Mouse (Mus musculus): Measurements from ENCODE around the gene Nrgn. TPM values are rescaled to one million over a fixed set of nuclear protein-coding genes. Genes with fewer than 3 reads are reported as not detected.

The Nrgn gene
- polyA plus RNA-seq, 1 experiment from 2014 or later = 9.0 TPM

- H3K4me3 ChIP-seq (ENCODE audit: low read length) = no peak overlapping the region
- ATAC-seq (ENCODE audit: low read depth) = peak; percentile 72
- no peak overlapping the region for H3K4me2 ChIP-seq (ENCODE audit: low read depth, low read length)
- H3K9ac ChIP-seq (ENCODE audit: low read length) = no peak overlapping the region
- no peaks in the 10 kb centered on the region for H3K36me3 ChIP-seq (ENCODE audit: control insufficient read depth, insufficient read depth, low read length)
- H3K27ac ChIP-seq (ENCODE audit: low read length) = peak overlapping the region; percentile 64
- peaks cover 11% of the 10 kb centered on the region for H3K4me1 ChIP-seq (replicated peaks; ENCODE audit: control insufficient read depth, insufficient read depth, low read length)
- no peaks in the 10 kb centered on the region for H3K9me3 ChIP-seq (ENCODE audit: control insufficient read depth, low read length)
- H3K27me3 ChIP-seq (ENCODE audit: control insufficient read depth, insufficient read depth, low read depth, low read length) = no peaks in the 10 kb centered on the region
Observed at GRCm38 (mm10) chr9:37496325-37496724, 56.4 kb downstream of the Nrgn start.

- Histone ChIP-seq H3K36me3 (ENCODE audit: control insufficient read depth, insufficient read depth, low read length) (no peaks in the 10 kb centered on the region), H3K4me1 (replicated peaks; ENCODE audit: control insufficient read depth, insufficient read depth, low read length) (peaks cover 14% of the 10 kb centered on the region), H3K9ac (ENCODE audit: low read length) (no peak overlapping the region), H3K27me3 (ENCODE audit: control insufficient read depth, insufficient read depth, low read depth, low read length) (no peaks in the 10 kb centered on the region), H3K27ac (ENCODE audit: low read length) (0 out of 2 replicates have a peak overlapping the region, but pooled peaks have one; percentile 43), H3K4me2 (ENCODE audit: low read depth, low read length) (no peak overlapping the region), H3K9me3 (ENCODE audit: control insufficient read depth, low read length) (no peaks in the 10 kb centered on the region), H3K4me3 (ENCODE audit: low read length) (no peak overlapping the region)
- 29% methylated on average over 3 of the region's 3 CpGs for WGBS
- ATAC-seq (ENCODE audit: low read depth) = peak; percentile 93
Observed at GRCm38 (mm10) chr9:37495761-37496160, 56.9 kb downstream of the Nrgn start.

Other genes with a start within 250 kb of the Nrgn start
- 7.6 TPM in 2 replicates for gene Ccdc15, start 204.5 kb downstream of the Nrgn start, polyA plus RNA-seq (2015; fragmentation: Nextera tagmentation; extraction: Ambion mirVana)
- 0.35 and 0.40 TPM in 2 replicates for gene Hepacam, start 185.6 kb downstream of the Nrgn start, polyA plus RNA-seq (2015; fragmentation: Nextera tagmentation; extraction: Ambion mirVana)
- 24.7 and 29.8 TPM in 2 replicates for gene Robo4, start 151.0 kb downstream of the Nrgn start, polyA plus RNA-seq (2015; fragmentation: Nextera tagmentation; extraction: Ambion mirVana)
- 0.15 and 0.19 TPM in 2 replicates for gene Robo3, start 119.7 kb downstream of the Nrgn start, polyA plus RNA-seq (2015; fragmentation: Nextera tagmentation; extraction: Ambion mirVana)
- gene Msantd2, start 63.6 kb downstream of the Nrgn start, polyA plus RNA-seq (2015; fragmentation: Nextera tagmentation; extraction: Ambion mirVana) = 22.0 and 25.0 TPM in 2 replicates
- gene Esam, start 24.8 kb downstream of the Nrgn start, polyA plus RNA-seq (2015; fragmentation: Nextera tagmentation; extraction: Ambion mirVana) = 184 and 194 TPM in 2 replicates
- gene Vsig2, start 13.6 kb downstream of the Nrgn start, polyA plus RNA-seq (2015; fragmentation: Nextera tagmentation; extraction: Ambion mirVana) = 40.2 and 46.8 TPM in 2 replicates
- 14.9 and 15.3 TPM in 2 replicates for gene Siae, start 2.8 kb upstream of the Nrgn start, polyA plus RNA-seq (2015; fragmentation: Nextera tagmentation; extraction: Ambion mirVana)
- gene Spa17, start 60.8 kb upstream of the Nrgn start, polyA plus RNA-seq (2015; fragmentation: Nextera tagmentation; extraction: Ambion mirVana) = 11.8 and 13.8 TPM in 2 replicates
- gene Tbrg1, start 104.4 kb upstream of the Nrgn start, polyA plus RNA-seq (2015; fragmentation: Nextera tagmentation; extraction: Ambion mirVana) = 134 and 139 TPM in 2 replicates
- 1.0 TPM in 1 of 2 replicates, not detected in the other for gene Panx3, start 116.3 kb upstream of the Nrgn start, polyA plus RNA-seq (2015; fragmentation: Nextera tagmentation; extraction: Ambion mirVana)
- gene Olfr160, start 163.3 kb upstream of the Nrgn start, polyA plus RNA-seq (2015; fragmentation: Nextera tagmentation; extraction: Ambion mirVana) = not detected in 2 replicates
- not detected in 2 replicates for gene Olfr874, start 192.2 kb upstream of the Nrgn start, polyA plus RNA-seq (2015; fragmentation: Nextera tagmentation; extraction: Ambion mirVana)
- gene Olfr875, start 219.0 kb upstream of the Nrgn start, polyA plus RNA-seq (2015; fragmentation: Nextera tagmentation; extraction: Ambion mirVana) = not detected in 2 replicates